Mouse (Mus musculus): ENCODE data around the gene Samd1. TPM values are rescaled to one million over a fixed set of nuclear protein-coding genes. Genes with fewer than 3 reads are reported as not detected.
A peak's percentile ranks its signal among the peaks of the same experiment; 100 is the strongest.
"Not testable (repeated sequence)": the region's sequence is repeated elsewhere in the genome, so short reads cannot be mapped to it uniquely, and the experiment has no call there.

Gene Samd1
- polyA plus RNA-seq, 1 experiment from 2014 or later = 13.6 TPM

- H3K9ac ChIP-seq (replicated peaks; ENCODE audit: low read depth, low read length) = no peak overlapping the region
- peak; percentile 35; the same call in 1 of the 2 replicates for ATAC-seq (ENCODE audit: low read depth)
- H3K27ac ChIP-seq (ENCODE audit: low read depth, low read length) = peak overlapping the region; percentile 5; the same call in 1 of the 2 replicates
- H3K4me1 ChIP-seq (ENCODE audit: control insufficient read depth, insufficient read depth, low read length) = no peaks in the 10 kb centered on the region
- H3K4me3 ChIP-seq (ENCODE audit: low read depth, low read length) = no peak overlapping the region
- H3K36me3 ChIP-seq (ENCODE audit: control insufficient read depth, insufficient read depth, low read length) = peaks cover 35% of the 10 kb centered on the region
- H3K4me2 ChIP-seq (ENCODE audit: low read depth, low read length) = no peak overlapping the region
- no peaks in the 10 kb centered on the region for H3K9me3 ChIP-seq (ENCODE audit: control insufficient read depth, low read length)
- 62% methylated on average over 1 of the region's 1 CpGs for WGBS
- H3K27me3 ChIP-seq (ENCODE audit: control insufficient read depth, insufficient read depth, low read length) = no peaks in the 10 kb centered on the region
Measured at GRCm38 (mm10) chr8:83980250-83980649, 17.2 kb upstream of the Samd1 start.

GRCm38 (mm10) chr8:83980845-83981244 is 16.6 kb upstream of the Samd1 start:
- no peak overlapping the region for H3K9ac ChIP-seq (replicated peaks; ENCODE audit: low read depth, low read length)
- no peak overlapping the region for H3K4me2 ChIP-seq (ENCODE audit: low read depth, low read length)
- no peaks in the 10 kb centered on the region for H3K4me1 ChIP-seq (ENCODE audit: control insufficient read depth, insufficient read depth, low read length)
- WGBS = 79% methylated on average over 8 of the region's 8 CpGs
- no peaks in the 10 kb centered on the region for H3K27me3 ChIP-seq (ENCODE audit: control insufficient read depth, insufficient read depth, low read length)
- H3K9me3 ChIP-seq (ENCODE audit: control insufficient read depth, low read length) = no peaks in the 10 kb centered on the region
- peaks cover 35% of the 10 kb centered on the region for H3K36me3 ChIP-seq (ENCODE audit: control insufficient read depth, insufficient read depth, low read length)
- ATAC-seq (ENCODE audit: low read depth) = no peak
- no peak overlapping the region for H3K27ac ChIP-seq (ENCODE audit: low read depth, low read length)
- no peak overlapping the region for H3K4me3 ChIP-seq (ENCODE audit: low read depth, low read length)

- WGBS = 94% methylated on average over 7 of the region's 7 CpGs
- Histone ChIP-seq H3K4me1 (ENCODE audit: control insufficient read depth, insufficient read depth, low read length) (no peaks in the 10 kb centered on the region), H3K36me3 (ENCODE audit: control insufficient read depth, insufficient read depth, low read length) (peaks cover 42% of the 10 kb centered on the region), H3K27ac (ENCODE audit: low read depth, low read length) (no peak overlapping the region), H3K4me3 (ENCODE audit: low read depth, low read length) (no peak overlapping the region), H3K9ac (replicated peaks; ENCODE audit: low read depth, low read length) (no peak overlapping the region), H3K27me3 (ENCODE audit: control insufficient read depth, insufficient read depth, low read length) (no peaks in the 10 kb centered on the region), H3K4me2 (ENCODE audit: low read depth, low read length) (no peak overlapping the region), H3K9me3 (ENCODE audit: control insufficient read depth, low read length) (no peaks in the 10 kb centered on the region)
- ATAC-seq (ENCODE audit: low read depth) = no peak
Measured at GRCm38 (mm10) chr8:83981533-83981932, 15.9 kb upstream of the Samd1 start.

GRCm38 (mm10) chr8:83982449-83982848 is 15.0 kb upstream of the Samd1 start:
- Histone ChIP-seq H3K27ac (ENCODE audit: low read depth, low read length) (no peak overlapping the region), H3K4me3 (ENCODE audit: low read depth, low read length) (no peak overlapping the region), H3K27me3 (ENCODE audit: control insufficient read depth, insufficient read depth, low read length) (no peaks in the 10 kb centered on the region), H3K4me1 (ENCODE audit: control insufficient read depth, insufficient read depth, low read length) (no peaks in the 10 kb centered on the region), H3K36me3 (ENCODE audit: control insufficient read depth, insufficient read depth, low read length) (peaks cover 47% of the 10 kb centered on the region), H3K4me2 (ENCODE audit: low read depth, low read length) (no peak overlapping the region), H3K9ac (replicated peaks; ENCODE audit: low read depth, low read length) (no peak overlapping the region), H3K9me3 (ENCODE audit: control insufficient read depth, low read length) (no peaks in the 10 kb centered on the region)
- no peak for ATAC-seq (ENCODE audit: low read depth)
- WGBS = 88% methylated on average over 4 of the region's 4 CpGs

GRCm38 (mm10) chr8:83983222-83983621 is 14.2 kb upstream of the Samd1 start:
- not testable (repeated sequence) for H3K27ac ChIP-seq (ENCODE audit: low read depth, low read length); H3K9me3 ChIP-seq (ENCODE audit: control insufficient read depth, low read length); H3K9ac ChIP-seq (replicated peaks; ENCODE audit: low read depth, low read length); H3K27me3 ChIP-seq (ENCODE audit: control insufficient read depth, insufficient read depth, low read length); ATAC-seq (ENCODE audit: low read depth); H3K4me2 ChIP-seq (ENCODE audit: low read depth, low read length); H3K4me1 ChIP-seq (ENCODE audit: control insufficient read depth, insufficient read depth, low read length); H3K4me3 ChIP-seq (ENCODE audit: low read depth, low read length)
- 97% methylated on average over 2 of the region's 2 CpGs for WGBS
- peaks cover 53% of the 10 kb centered on the region for H3K36me3 ChIP-seq (ENCODE audit: control insufficient read depth, insufficient read depth, low read length)

GRCm38 (mm10) chr8:83989243-83989642 is 8.2 kb upstream of the Samd1 start:
- no peaks in the 10 kb centered on the region for H3K9me3 ChIP-seq (ENCODE audit: control insufficient read depth, low read length)
- H3K36me3 ChIP-seq (ENCODE audit: control insufficient read depth, insufficient read depth, low read length) = peaks cover 52% of the 10 kb centered on the region
- H3K27me3 ChIP-seq (ENCODE audit: control insufficient read depth, insufficient read depth, low read length) = no peaks in the 10 kb centered on the region
- H3K4me2 ChIP-seq (ENCODE audit: low read depth, low read length) = no peak overlapping the region
- WGBS = 90% methylated on average over 7 of the region's 7 CpGs
- H3K4me1 ChIP-seq (ENCODE audit: control insufficient read depth, insufficient read depth, low read length) = no peaks in the 10 kb centered on the region
- no peak overlapping the region for H3K4me3 ChIP-seq (ENCODE audit: low read depth, low read length)
- H3K27ac ChIP-seq (ENCODE audit: low read depth, low read length) = no peak overlapping the region
- no peak for ATAC-seq (ENCODE audit: low read depth)
- no peak overlapping the region for H3K9ac ChIP-seq (replicated peaks; ENCODE audit: low read depth, low read length)

- Histone ChIP-seq H3K4me2 (ENCODE audit: low read depth, low read length) (no peak overlapping the region), H3K27ac (ENCODE audit: low read depth, low read length) (no peak overlapping the region), H3K36me3 (ENCODE audit: control insufficient read depth, insufficient read depth, low read length) (peaks cover 44% of the 10 kb centered on the region), H3K9ac (replicated peaks; ENCODE audit: low read depth, low read length) (no peak overlapping the region), H3K4me3 (ENCODE audit: low read depth, low read length) (no peak overlapping the region), H3K9me3 (ENCODE audit: control insufficient read depth, low read length) (no peaks in the 10 kb centered on the region), H3K27me3 (ENCODE audit: control insufficient read depth, insufficient read depth, low read length) (no peaks in the 10 kb centered on the region), H3K4me1 (ENCODE audit: control insufficient read depth, insufficient read depth, low read length) (no peaks in the 10 kb centered on the region)
- ATAC-seq (ENCODE audit: low read depth) = no peak
- 94% methylated on average over 14 of the region's 14 CpGs for WGBS
Measured at GRCm38 (mm10) chr8:83990170-83990569, 7.3 kb upstream of the Samd1 start.

- peaks cover 31% of the 10 kb centered on the region for H3K36me3 ChIP-seq (ENCODE audit: control insufficient read depth, insufficient read depth, low read length)
- no peak overlapping the region for H3K27ac ChIP-seq (ENCODE audit: low read depth, low read length)
- H3K4me1 ChIP-seq (ENCODE audit: control insufficient read depth, insufficient read depth, low read length) = no peaks in the 10 kb centered on the region
- WGBS = 95% methylated on average over 2 of the region's 2 CpGs
- no peaks in the 10 kb centered on the region for H3K27me3 ChIP-seq (ENCODE audit: control insufficient read depth, insufficient read depth, low read length)
- no peaks in the 10 kb centered on the region for H3K9me3 ChIP-seq (ENCODE audit: control insufficient read depth, low read length)
- H3K4me2 ChIP-seq (ENCODE audit: low read depth, low read length) = no peak overlapping the region
- ATAC-seq (ENCODE audit: low read depth) = no peak
- H3K4me3 ChIP-seq (ENCODE audit: low read depth, low read length) = no peak overlapping the region
- no peak overlapping the region for H3K9ac ChIP-seq (replicated peaks; ENCODE audit: low read depth, low read length)
Measured at GRCm38 (mm10) chr8:83992488-83992887, 5.0 kb upstream of the Samd1 start.

GRCm38 (mm10) chr8:83994030-83994429 is 3.4 kb upstream of the Samd1 start:
- peaks cover 19% of the 10 kb centered on the region for H3K36me3 ChIP-seq (ENCODE audit: control insufficient read depth, insufficient read depth, low read length)
- WGBS = 97% methylated on average over 3 of the region's 3 CpGs
- peaks cover 4% of the 10 kb centered on the region for H3K4me1 ChIP-seq (ENCODE audit: control insufficient read depth, insufficient read depth, low read length)
- H3K4me2 ChIP-seq (ENCODE audit: low read depth, low read length) = no peak overlapping the region
- no peak overlapping the region for H3K27ac ChIP-seq (ENCODE audit: low read depth, low read length)
- ATAC-seq (ENCODE audit: low read depth) = no peak
- no peak overlapping the region for H3K4me3 ChIP-seq (ENCODE audit: low read depth, low read length)
- no peaks in the 10 kb centered on the region for H3K27me3 ChIP-seq (ENCODE audit: control insufficient read depth, insufficient read depth, low read length)
- no peak overlapping the region for H3K9ac ChIP-seq (replicated peaks; ENCODE audit: low read depth, low read length)
- H3K9me3 ChIP-seq (ENCODE audit: control insufficient read depth, low read length) = no peaks in the 10 kb centered on the region
